Mouse (Mus musculus): ENCODE results near the gene Fam219a. TPM values are rescaled to one million over a fixed set of nuclear protein-coding genes. Genes with fewer than 3 reads are reported as not detected.

Fam219a gene
- 10 to 100 TPM; 21.5 to 21.9 TPM for total RNA-seq (2021)
- long read RNA-seq, experiment 1, transcript Fam219a-203 (6 exons, 3,357 nt): major isoform, 5 of 9 reads
- long read RNA-seq, experiment 1, partial matches to known transcripts: 0 of 9 reads
- long read RNA-seq, experiment 1, other reads (novel, unspliced or antisense): 3 of 9 reads
- long read RNA-seq, experiment 2, transcript Fam219a-203 (6 exons, 3,357 nt): major isoform, 5 of 5 reads
- long read RNA-seq, experiment 2, partial matches to known transcripts: 0 of 5 reads
- long read RNA-seq, experiment 2, other reads (novel, unspliced or antisense): 0 of 5 reads

- DNase-seq (ENCODE audit: low spot score): peak; percentile 99
Observed at GRCm38 (mm10) chr4:41569411-41569885, at the start of gene Fam219a, which contains the start of gene Dnaic1. Fam219a (minus strand) TSS chr4:41569538. Dnaic1 (plus strand) TSS chr4:41569775.

- no peak for DNase-seq (ENCODE audit: low spot score)
Observed at GRCm38 (mm10) chr4:41615661-41616599, 46.6 kb upstream of the Fam219a start.

GRCm38 (mm10) chr4:41614156-41614555, 44.8 kb upstream of the Fam219a start:
- peak; percentile 85 for DNase-seq (ENCODE audit: low spot score)

GRCm38 (mm10) chr4:41612166-41612565, 42.8 kb upstream of the Fam219a start:
- no peak for DNase-seq (ENCODE audit: low spot score)

- peak; percentile 68 for DNase-seq (ENCODE audit: low spot score)
Observed at GRCm38 (mm10) chr4:41610594-41610980, 41.2 kb upstream of the Fam219a start.

- DNase-seq (ENCODE audit: low spot score): no peak
Observed at GRCm38 (mm10) chr4:41609681-41610593, 40.6 kb upstream of the Fam219a start.

- DNase-seq (ENCODE audit: low spot score): no peak
Observed at GRCm38 (mm10) chr4:41606784-41607183, 37.4 kb upstream of the Fam219a start.

- DNase-seq (ENCODE audit: low spot score): no peak
Observed at GRCm38 (mm10) chr4:41604476-41605396, 35.4 kb upstream of the Fam219a start.

- DNase-seq (ENCODE audit: low spot score): no peak
Observed at GRCm38 (mm10) chr4:41602818-41603217, 33.5 kb upstream of the Fam219a start.

- no peak for DNase-seq (ENCODE audit: low spot score)
Observed at GRCm38 (mm10) chr4:41583353-41583752, 14.0 kb upstream of the Fam219a start.

GRCm38 (mm10) chr4:41575914-41576313, 6.6 kb upstream of the Fam219a start:
- no peak for DNase-seq (ENCODE audit: low spot score)

- DNase-seq (ENCODE audit: low spot score): no peak
Observed at GRCm38 (mm10) chr4:41573492-41573891, 4.2 kb upstream of the Fam219a start.

GRCm38 (mm10) chr4:41571490-41571889, 2.2 kb upstream of the Fam219a start:
- no peak for DNase-seq (ENCODE audit: low spot score)

GRCm38 (mm10) chr4:41568682-41569410, 492 bp downstream of the Fam219a start:
- DNase-seq (ENCODE audit: low spot score): no peak

- no peak for DNase-seq (ENCODE audit: low spot score)
Observed at GRCm38 (mm10) chr4:41568239-41568638, 1.1 kb downstream of the Fam219a start.

GRCm38 (mm10) chr4:41566123-41566522, 3.2 kb downstream of the Fam219a start:
- no peak for DNase-seq (ENCODE audit: low spot score)

GRCm38 (mm10) chr4:41563297-41563696, 6.0 kb downstream of the Fam219a start:
- DNase-seq (ENCODE audit: low spot score): no peak

- no peak for DNase-seq (ENCODE audit: low spot score)
Observed at GRCm38 (mm10) chr4:41557092-41557491, 12.2 kb downstream of the Fam219a start.

- DNase-seq (ENCODE audit: low spot score): peak; percentile 58
Observed at GRCm38 (mm10) chr4:41556311-41556953, 12.9 kb downstream of the Fam219a start.
